Mouse (Mus musculus) MEL (cell line): ENCODE data around the gene Zfp697. TPM values are rescaled to one million over a fixed set of nuclear protein-coding genes. Genes with fewer than 3 reads are reported as not detected.
A peak's percentile ranks its signal among the peaks of the same experiment; 100 is the strongest.

Experiments used
- DNase-seq: peaks from one replicate; pipeline ENCODE4 v3.0.0; 2011; ENCODE audit warnings: low read depth, low spot score
- H3K27ac ChIP-seq: 2 replicates; pipeline ENCODE4 v1.5.1; 2012; ENCODE audit warnings: low read depth, mild to moderate bottlenecking, control low read depth, low read length, moderate library complexity; ENCODE audit not compliant: control insufficient read depth
- H3K27me3 ChIP-seq, 2 experiments: fragments of 150-350 bp in 1 of 2; sonication (generic) in 1 of 2; 2 replicates each; pipeline ENCODE4 v1.6.1; 2012; ENCODE audit warnings: low read length in 2 of 2, mild to moderate bottlenecking in 2 of 2, improper control_type of control experiment in 1 of 2, moderate library complexity in 1 of 2; ENCODE audit not compliant: insufficient read depth in 2 of 2, control insufficient read depth in 1 of 2
- H3K36me3 ChIP-seq, 2 experiments: 2 replicates each; pipeline ENCODE4 v1.6.1; 2012 to 2014; ENCODE audit warnings: low read length in 2 of 2, improper control_type of control experiment in 1 of 2, inconsistent platforms in 1 of 2, mild to moderate bottlenecking in 1 of 2; ENCODE audit not compliant: insufficient read depth in 2 of 2, control insufficient read depth in 1 of 2
- H3K4me1 ChIP-seq, 2 experiments: fragments of 150-350 bp in 1 of 2; sonication (generic) in 1 of 2; 2 replicates each; pipeline ENCODE4 v1.6.1; 2012; ENCODE audit warnings: low read length in 2 of 2, improper control_type of control experiment in 1 of 2, mild to moderate bottlenecking in 1 of 2; ENCODE audit not compliant: insufficient read depth in 2 of 2, control insufficient read depth in 1 of 2
- H3K4me3 ChIP-seq, 2 experiments: fragments of 150-350 bp in 1 of 2; sonication (generic) in 1 of 2; 2 replicates each; pipeline ENCODE4 v1.5.1; 2012; ENCODE audit warnings: low read depth in 2 of 2, low read length in 2 of 2, mild to moderate bottlenecking in 2 of 2, moderate library complexity in 2 of 2, control low read depth in 1 of 2, improper control_type of control experiment in 1 of 2; ENCODE audit not compliant: control insufficient read depth in 1 of 2, insufficient read depth in 1 of 2
- H3K79me2 ChIP-seq: 2 replicates; pipeline ENCODE4 v1.6.1; 2012; ENCODE audit warnings: mild to moderate bottlenecking, low read length, moderate library complexity; ENCODE audit not compliant: control insufficient read depth, poor library complexity, insufficient read depth
- H3K9ac ChIP-seq: 2 replicates; pipeline ENCODE4 v1.6.1; 2012; ENCODE audit warnings: low read depth, mild to moderate bottlenecking, control low read depth, low read length, moderate library complexity; ENCODE audit not compliant: control insufficient read depth, poor library complexity, severe bottlenecking
- H3K9me3 ChIP-seq: fragments of 150-350 bp; sonication (generic); replicated peaks from 2 replicates; pipeline ENCODE4 v1.6.1; 2012; ENCODE audit warnings: mild to moderate bottlenecking, low read length, improper control_type of control experiment, moderate library complexity; ENCODE audit not compliant: insufficient read depth
- BHLHE40 ChIP-seq: IDR thresholded peaks from 2 replicates; pipeline ENCODE4 v1.6.1; 2012; ENCODE audit warnings: low read depth, mild to moderate bottlenecking, inconsistent platforms, low read length, improper control_type of control experiment, borderline replicate concordance
- CHD2 ChIP-seq: IDR thresholded peaks from 2 replicates; pipeline ENCODE4 v1.6.1; 2011; ENCODE audit warnings: low read length, improper control_type of control experiment
- CTCF ChIP-seq, 3 experiments: IDR thresholded peaks in 2 of 3; conservative IDR thresholded peaks in 1 of 3; 2 replicates each; pipeline ENCODE4 v1.5.1; 2011 to 2012; ENCODE audit warnings: low read length in 3 of 3, low read depth in 2 of 3, mild to moderate bottlenecking in 2 of 3, improper control_type of control experiment in 1 of 3, inconsistent platforms in 1 of 3, mixed read lengths in 1 of 3, moderate library complexity in 1 of 3; ENCODE audit not compliant: control insufficient read depth in 1 of 3, insufficient read depth in 1 of 3, poor library complexity in 1 of 3, severe bottlenecking in 1 of 3
- ELF1 ChIP-seq: IDR thresholded peaks from 2 replicates; pipeline ENCODE4 v1.6.1; 2014; ENCODE audit warnings: low read depth, mild to moderate bottlenecking, inconsistent platforms, low read length, improper control_type of control experiment, moderate library complexity
- EP300 ChIP-seq, 2 experiments: IDR thresholded peaks; 2 replicates each; pipeline ENCODE4 v1.6.1; 2011; ENCODE audit warnings: improper control_type of control experiment in 2 of 2, low read length in 2 of 2, low read depth in 1 of 2, mild to moderate bottlenecking in 1 of 2
- ETS1 ChIP-seq: IDR thresholded peaks from 2 replicates; pipeline ENCODE4 v1.6.1; 2012; ENCODE audit warnings: low read depth, mild to moderate bottlenecking, inconsistent platforms, low read length, improper control_type of control experiment, moderate library complexity
- GATA1 ChIP-seq: IDR thresholded peaks from 2 replicates; pipeline ENCODE4 v1.6.1; 2011; ENCODE audit warnings: low read depth, low read length, improper control_type of control experiment
- MAX ChIP-seq: IDR thresholded peaks from 2 replicates; pipeline ENCODE4 v1.6.1; 2011; ENCODE audit warnings: low read length, improper control_type of control experiment
- MAZ ChIP-seq: IDR thresholded peaks from 2 replicates; pipeline ENCODE4 v1.6.1; 2012; ENCODE audit warnings: low read depth, mild to moderate bottlenecking, inconsistent platforms, low read length, improper control_type of control experiment
- MEF2A ChIP-seq: IDR thresholded peaks from 2 replicates; pipeline ENCODE4 v1.6.1; 2014; ENCODE audit warnings: low read depth, mild to moderate bottlenecking, inconsistent platforms, low read length, improper control_type of control experiment; ENCODE audit not compliant: poor library complexity, insufficient replicate concordance, severe bottlenecking; ENCODE audit errors: extremely low read depth
- MXI1 ChIP-seq: IDR thresholded peaks from 2 replicates; pipeline ENCODE4 v1.6.1; 2011; ENCODE audit warnings: mild to moderate bottlenecking, low read depth, low read length, improper control_type of control experiment
- MYC ChIP-seq: IDR thresholded peaks from 2 replicates; pipeline ENCODE4 v1.6.1; 2011; ENCODE audit warnings: low read depth, mild to moderate bottlenecking, low read length, improper control_type of control experiment, moderate library complexity
- NELFE ChIP-seq: IDR thresholded peaks from 2 replicates; pipeline ENCODE4 v1.6.1; 2011; ENCODE audit warnings: low read depth, low read length, improper control_type of control experiment
- NRF1 ChIP-seq: IDR thresholded peaks from 2 replicates; pipeline ENCODE4 v1.6.1; 2014; ENCODE audit warnings: low read depth, mild to moderate bottlenecking, inconsistent platforms, low read length, improper control_type of control experiment, moderate library complexity; ENCODE audit not compliant: poor library complexity, insufficient read depth, severe bottlenecking
- POLR2AphosphoS5 ChIP-seq: IDR thresholded peaks from 2 replicates; pipeline ENCODE4 v1.6.1; 2012; ENCODE audit warnings: low read depth, borderline replicate concordance, mild to moderate bottlenecking, inconsistent platforms, low read length, moderate library complexity, mixed read lengths
- RCOR1 ChIP-seq: IDR thresholded peaks from 2 replicates; pipeline ENCODE4 v1.6.1; 2012; ENCODE audit warnings: low read depth, mild to moderate bottlenecking, inconsistent platforms, low read length, improper control_type of control experiment
- SIN3A ChIP-seq: IDR thresholded peaks from 2 replicates; pipeline ENCODE4 v1.6.1; 2012; ENCODE audit warnings: low read length, improper control_type of control experiment, inconsistent platforms
- TCF12 ChIP-seq: IDR thresholded peaks from 2 replicates; pipeline ENCODE4 v1.6.1; 2014; ENCODE audit warnings: low read depth, mild to moderate bottlenecking, inconsistent platforms, low read length, improper control_type of control experiment, moderate library complexity
- UBTF ChIP-seq: IDR thresholded peaks from 2 replicates; pipeline ENCODE4 v1.6.1; 2012; ENCODE audit warnings: low read depth, mild to moderate bottlenecking, inconsistent platforms, low read length, improper control_type of control experiment, moderate library complexity, borderline replicate concordance; ENCODE audit not compliant: insufficient read depth
- USF1 ChIP-seq: IDR thresholded peaks from 2 replicates; pipeline ENCODE4 v1.6.1; 2014; ENCODE audit warnings: low read depth, mild to moderate bottlenecking, inconsistent platforms, low read length, improper control_type of control experiment, moderate library complexity
- USF2 ChIP-seq, 2 experiments: IDR thresholded peaks; 2 replicates each; pipeline ENCODE4 v1.6.1; 2011 to 2012; ENCODE audit warnings: improper control_type of control experiment in 2 of 2, low read length in 2 of 2, borderline replicate concordance in 1 of 2, inconsistent platforms in 1 of 2, low read depth in 1 of 2, mild to moderate bottlenecking in 1 of 2; ENCODE audit not compliant: insufficient read depth in 1 of 2
- ZC3H11A ChIP-seq: IDR thresholded peaks from 2 replicates; pipeline ENCODE4 v1.6.1; 2012; ENCODE audit warnings: low read depth, mild to moderate bottlenecking, inconsistent platforms, low read length, improper control_type of control experiment
- polyA plus RNA-seq, 2 experiments: library from polyadenylated mRNA; stranded (reverse) in 1 of 2; unstranded in 1 of 2; fragments of >175 nt in 1 of 2; fragments of >200 nt in 1 of 2; gene quantifications; 2 replicates each; pipeline versions ENCODE4 v1.2.1 to v1.2.4; 2012; ENCODE audit warnings: low replicate concordance in 2 of 2, low read depth in 1 of 2; ENCODE audit not compliant: insufficient read length in 2 of 2, insufficient read depth in 1 of 2, missing spikeins in 1 of 2
- total RNA-seq: library from RNA; depleted of rRNA; stranded (reverse); fragments of 300-350 nt; gene quantifications from 2 replicates; pipeline ENCODE4 v1.2.3, GENCODE M21; 2012

Zfp697 gene
- total and polyA plus RNA-seq, 3 experiments: 0.04 TPM; not detected in 2

DNA sequence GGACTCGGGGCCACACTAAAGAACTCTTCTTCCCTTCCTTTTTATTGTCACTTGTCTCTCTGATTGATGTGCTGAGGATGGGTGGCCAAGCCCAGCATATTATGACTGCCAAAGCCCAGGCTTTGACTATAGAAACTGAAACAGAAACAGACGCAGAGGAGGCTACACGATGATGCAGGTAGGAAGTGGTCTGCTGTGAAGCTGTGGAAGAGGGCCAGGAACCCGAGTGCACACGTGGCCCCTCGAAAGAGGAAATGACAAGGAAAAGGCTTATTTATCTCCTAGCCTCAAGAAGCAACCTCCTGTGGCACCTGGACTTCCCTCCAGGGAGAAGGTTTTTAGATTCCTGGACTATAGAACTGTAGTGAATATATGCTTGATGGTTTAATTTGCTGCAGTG, 34.2 kb upstream of the Zfp697 start:
- H3K36me3 ChIP-seq: peaks cover 0 to 3% of the 10 kb centered on the region in 2 experiments; a peak in 2 of 4 replicates
- H3K27me3 ChIP-seq: no peaks in the 10 kb centered on the region; a peak in 2 of 4 replicates
- DNase-seq: peak; percentile 80
- H3K9ac ChIP-seq: peak overlapping the region; percentile 44
- peak overlapping the region; percentile 42; the same call in 1 of the 2 replicates for H3K27ac ChIP-seq
- 0 out of 2 replicates have a peak, but pooled peaks have one; percentile 18 for TF ChIP-seq RCOR1
- TF ChIP-seq EP300 (IDR thresholded peaks at IDR 0.05; ENCODE audit: low read depth in 1 of 2, low read length in 2 of 2): peak; percentile 45 to 53; a peak in 2 of 4 replicates
- peak; percentile 81 for TF ChIP-seq MXI1
- TF ChIP-seq USF2 (IDR thresholded peaks at IDR 0.05; ENCODE audit: borderline replicate concordance in 1 of 2, insufficient read depth in 1 of 2, low read depth in 1 of 2, low read length in 2 of 2): peak in 1 of 2 experiments; percentile 48; a peak in 2 of 4 replicates
- TF ChIP-seq POLR2AphosphoS5: no peak
- TF ChIP-seq MYC: peak; percentile 92
- TF ChIP-seq SIN3A: peak; percentile 36; the same call in 1 of the 2 replicates
- TF ChIP-seq MEF2A: no peak
- TF ChIP-seq GATA1: peak; percentile 25; the same call in 1 of the 2 replicates
- TF ChIP-seq MAZ: no peak
- TF ChIP-seq CTCF (IDR thresholded peaks at IDR 0.05 in 2 of 3, conservative IDR thresholded peaks at IDR 0.05 in 1 of 3; ENCODE audit: control insufficient read depth in 1 of 3, insufficient read depth in 1 of 3, low read depth in 2 of 3, low read length in 3 of 3, poor library complexity in 1 of 3, severe bottlenecking in 1 of 3): no peak
- peak; percentile 69; the same call in 1 of the 2 replicates for TF ChIP-seq ETS1
- TF ChIP-seq NRF1: no peak
- no peak for TF ChIP-seq ZC3H11A
- TF ChIP-seq UBTF: no peak
- no peak for TF ChIP-seq NELFE
- no peak for TF ChIP-seq ELF1
- peak; percentile 92 for TF ChIP-seq MAX
- TF ChIP-seq USF1: peak; percentile 87
- 0 out of 2 replicates have a peak, but pooled peaks have one; percentile 46 for TF ChIP-seq TCF12
- peak; percentile 32; the same call in 1 of the 2 replicates for TF ChIP-seq BHLHE40
- no peak for TF ChIP-seq CHD2
- TF ChIP-seq, all 39 proteins: peak for 12
- Histone ChIP-seq H3K4me1 (peaks cover under 1 to 10% of the 10 kb centered on the region in 2 experiments), H3K9me3 (no peaks in the 10 kb centered on the region), H3K79me2 (no peaks in the 10 kb centered on the region), H3K4me3 (peak overlapping the region; percentile 31 to 52)
